Mouse (Mus musculus): ENCODE measurements around the gene Rccd1. TPM values are rescaled to one million over a fixed set of nuclear protein-coding genes. Genes with fewer than 3 reads are reported as not detected.
A peak's percentile ranks its signal among the peaks of the same experiment; 100 is the strongest.

Gene Rccd1
- total RNA-seq, 1 experiment from 2014 or later = 4.0 TPM

DNA sequence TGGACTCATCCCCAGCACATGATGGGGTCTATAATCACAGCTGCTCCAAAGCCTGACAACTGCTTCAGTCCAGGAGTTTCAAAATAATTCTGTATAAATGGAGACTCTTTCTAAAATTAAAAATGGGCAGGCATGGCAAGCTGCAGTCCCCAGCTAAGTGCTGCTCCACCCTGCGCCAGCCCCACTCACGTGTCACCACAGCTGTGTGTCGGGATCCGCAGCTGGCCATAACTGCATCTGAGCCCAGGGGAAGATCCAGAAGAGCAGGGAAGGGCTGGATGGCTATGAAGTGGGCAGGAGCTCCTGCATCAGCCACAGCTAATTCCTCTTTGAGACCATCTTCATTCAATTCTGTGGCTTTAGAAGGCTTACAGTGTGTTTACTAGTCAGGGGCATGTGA is 5.6 kb downstream of the Rccd1 start:
- ATAC-seq (replicated peaks; ENCODE audit: insufficient number of reproducible peaks, low FRiP score, low TSS enrichment, poor library complexity, severe bottlenecking) = no peak

DNA sequence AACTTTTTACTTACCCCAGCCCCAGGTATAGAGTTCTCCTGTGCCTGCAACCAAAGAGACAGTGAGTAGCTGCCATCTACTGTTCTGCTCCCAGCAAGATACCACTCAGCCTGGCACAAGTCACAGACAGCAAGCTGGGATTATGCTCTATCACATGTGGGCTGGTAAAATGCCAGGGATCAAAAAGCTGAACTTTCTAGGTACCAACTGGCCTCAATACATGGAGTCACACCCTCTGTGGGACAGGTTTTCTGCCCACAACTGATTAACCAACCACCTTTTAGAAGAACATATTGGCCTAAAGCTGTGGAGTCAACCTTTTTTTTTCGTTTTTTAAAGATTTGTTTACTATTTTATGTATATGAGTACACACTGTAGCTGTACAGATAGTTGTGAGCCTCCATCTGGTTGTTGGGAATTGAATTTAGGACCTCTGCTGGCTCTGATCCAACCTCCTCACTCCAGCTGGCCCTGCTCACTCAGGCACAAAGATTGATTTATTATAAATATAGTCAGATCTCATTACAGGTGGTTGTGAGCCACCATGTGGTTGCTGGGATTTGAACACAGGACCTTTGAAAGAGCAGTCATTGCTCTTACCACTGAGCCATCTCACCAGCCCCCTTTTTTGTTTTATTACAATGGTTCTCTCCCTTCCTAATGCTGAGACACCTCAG is 6.7 kb downstream of the Rccd1 start:
- no peak for ATAC-seq (replicated peaks; ENCODE audit: insufficient number of reproducible peaks, low FRiP score, low TSS enrichment, poor library complexity, severe bottlenecking)

DNA sequence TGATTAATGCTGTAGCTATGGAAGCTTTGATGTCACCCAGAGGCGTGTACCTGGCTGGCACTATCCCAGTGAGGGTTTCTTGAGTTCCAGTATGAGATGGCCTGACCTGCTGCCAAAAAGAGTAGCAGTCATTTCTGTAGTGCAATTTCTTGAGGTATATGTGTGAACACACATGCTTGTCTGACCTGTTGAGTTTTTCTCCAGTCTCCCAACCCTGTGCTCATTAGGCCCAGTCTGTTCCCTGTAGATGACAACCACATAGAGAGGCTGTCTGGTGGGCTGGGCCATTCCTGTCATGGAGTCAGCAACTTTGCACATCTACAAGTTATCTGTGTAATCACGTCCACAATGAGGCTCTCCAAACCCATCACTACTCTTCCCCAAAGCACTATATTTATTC is 8.5 kb downstream of the Rccd1 start:
- no peak for ATAC-seq (replicated peaks; ENCODE audit: insufficient number of reproducible peaks, low FRiP score, low TSS enrichment, poor library complexity, severe bottlenecking)

- no peak for ATAC-seq (replicated peaks; ENCODE audit: insufficient number of reproducible peaks, low FRiP score, low TSS enrichment, poor library complexity, severe bottlenecking)
Observed at GRCm38 (mm10) chr7:80310771-80311170, 13.5 kb downstream of the Rccd1 start.

DNA sequence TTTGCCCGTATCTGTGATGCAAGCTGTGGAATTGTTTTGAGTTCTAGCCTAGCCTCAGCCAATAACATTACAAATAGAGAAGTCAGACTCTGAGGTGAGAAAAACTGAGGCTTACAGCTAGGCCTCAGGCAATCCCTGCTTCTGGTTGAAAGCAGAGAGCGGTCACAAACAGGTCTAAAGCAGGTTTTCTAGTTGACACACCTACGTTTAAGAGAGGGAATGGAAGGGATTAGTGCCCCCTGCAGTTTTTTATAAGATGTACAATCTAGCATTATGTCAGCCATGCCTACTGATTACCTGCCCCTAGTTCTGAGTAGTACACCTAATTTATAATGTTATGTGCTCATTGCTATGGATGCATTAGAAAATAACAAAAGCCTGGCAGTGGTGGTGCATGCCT is 16.5 kb downstream of the Rccd1 start:
- no peak for ATAC-seq (replicated peaks; ENCODE audit: insufficient number of reproducible peaks, low FRiP score, low TSS enrichment, poor library complexity, severe bottlenecking)

DNA sequence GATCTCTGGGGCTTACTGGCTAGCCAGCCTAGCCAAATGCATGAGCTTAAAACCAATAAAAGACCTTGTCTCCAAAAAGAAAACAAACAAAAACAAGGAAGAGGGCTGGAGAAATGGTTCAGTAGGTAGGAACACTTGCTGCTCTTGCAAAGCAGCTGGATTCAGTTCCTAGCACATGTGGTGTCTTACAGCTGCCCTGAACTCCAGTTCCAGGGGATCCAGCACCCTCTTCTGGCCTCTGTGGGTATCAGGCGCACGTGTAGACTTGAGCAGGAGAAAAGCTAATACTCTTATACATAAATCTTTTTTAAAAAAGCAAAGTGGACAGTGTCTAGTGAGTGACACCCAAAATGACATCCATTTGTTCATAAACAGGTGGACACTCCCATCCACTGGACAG is 22.7 kb downstream of the Rccd1 start:
- no peak for ATAC-seq (replicated peaks; ENCODE audit: insufficient number of reproducible peaks, low FRiP score, low TSS enrichment, poor library complexity, severe bottlenecking)

DNA sequence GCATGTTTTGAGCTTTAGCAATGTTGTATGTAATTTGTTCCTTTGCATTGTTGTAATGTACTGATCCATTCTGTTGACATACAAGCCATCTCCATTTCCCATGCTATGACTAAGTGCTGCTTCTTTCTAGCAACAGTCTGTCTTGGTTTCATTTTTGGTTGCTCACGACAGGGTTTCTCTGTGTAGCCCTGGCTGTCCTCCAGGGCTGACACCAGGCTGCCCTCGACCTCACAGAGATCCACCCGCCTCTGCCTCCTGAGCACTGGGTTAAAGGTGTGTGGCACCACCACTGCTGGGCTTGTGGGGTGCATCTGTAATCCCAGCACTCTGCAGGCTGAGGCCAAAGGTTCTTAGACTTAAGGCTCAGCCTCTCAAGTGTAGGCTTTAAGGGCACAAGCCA is 24.7 kb downstream of the Rccd1 start:
- no peak for ATAC-seq (replicated peaks; ENCODE audit: insufficient number of reproducible peaks, low FRiP score, low TSS enrichment, poor library complexity, severe bottlenecking)

- ATAC-seq (replicated peaks; ENCODE audit: insufficient number of reproducible peaks, low FRiP score, low TSS enrichment, poor library complexity, severe bottlenecking) = no peak
Observed at GRCm38 (mm10) chr7:80298754-80299153, 25.5 kb downstream of the Rccd1 start.

- ATAC-seq (replicated peaks; ENCODE audit: insufficient number of reproducible peaks, low FRiP score, low TSS enrichment, poor library complexity, severe bottlenecking) = no peak
Observed at GRCm38 (mm10) chr7:80297041-80297440, 27.2 kb downstream of the Rccd1 start.

DNA sequence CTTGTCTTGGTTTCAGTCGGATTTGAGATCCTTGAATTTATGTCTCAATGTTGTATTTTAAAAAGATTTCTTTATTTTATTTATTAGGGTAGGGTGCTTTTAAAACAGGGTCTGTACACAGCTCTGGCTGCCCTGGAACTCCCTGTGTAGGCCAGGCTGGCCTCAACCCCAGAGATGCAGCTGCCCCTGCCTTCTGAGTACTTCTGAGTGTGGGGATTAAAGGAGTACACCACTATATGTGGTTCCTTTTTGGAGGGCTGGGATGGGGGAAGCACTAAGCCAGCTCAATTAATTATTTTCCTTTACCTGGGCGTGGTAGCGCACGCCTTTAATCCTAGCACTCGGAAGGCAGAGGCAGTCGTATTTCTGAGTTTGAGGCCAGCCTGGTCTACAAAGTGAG is 27.8 kb downstream of the Rccd1 start:
- ATAC-seq (replicated peaks; ENCODE audit: insufficient number of reproducible peaks, low FRiP score, low TSS enrichment, poor library complexity, severe bottlenecking) = no peak

GRCm38 (mm10) chr7:80294764-80295648 is 29.2 kb downstream of the Rccd1 start:
- no peak for ATAC-seq (replicated peaks; ENCODE audit: insufficient number of reproducible peaks, low FRiP score, low TSS enrichment, poor library complexity, severe bottlenecking)

DNA sequence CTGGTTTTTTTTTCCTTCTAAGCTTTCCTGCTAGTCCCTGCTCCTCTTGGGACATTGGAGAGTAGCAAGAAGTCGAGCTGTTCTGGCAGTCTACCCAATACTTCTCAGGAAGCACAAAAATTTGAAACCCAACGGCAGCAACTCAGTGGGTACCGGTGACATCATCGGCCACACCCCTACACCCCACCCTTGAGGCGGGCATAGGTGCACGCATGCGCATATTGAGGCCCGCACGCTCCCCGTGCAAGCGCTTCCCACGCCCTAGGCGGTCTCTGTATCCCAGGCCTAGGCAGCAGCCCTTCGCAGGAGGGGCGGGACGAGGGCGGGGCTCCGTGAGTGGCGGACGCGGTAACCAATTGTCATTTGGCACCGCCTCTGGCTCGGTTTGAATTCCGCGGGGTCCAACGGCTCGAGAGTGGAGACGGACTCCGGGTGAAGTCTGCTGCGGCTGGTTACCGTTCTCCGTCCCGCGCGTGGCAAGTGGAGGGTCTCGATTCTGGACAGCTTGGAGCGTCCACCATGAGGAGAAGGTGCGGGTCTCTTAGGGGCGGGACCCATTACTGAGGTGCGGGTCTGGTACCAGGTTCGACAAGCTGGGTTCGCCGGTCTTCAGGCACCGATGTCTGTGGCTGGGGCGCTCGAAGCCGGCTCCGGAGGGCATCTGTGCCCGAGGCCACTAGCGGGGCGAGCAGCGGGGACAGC is 30.0 kb downstream of the Rccd1 start, which contains the start of gene Prc1:
Prc1 (plus strand) TSS at position 389 of the 702 bp plus-strand sequence.
- peak; percentile 98 for ATAC-seq (replicated peaks; ENCODE audit: insufficient number of reproducible peaks, low FRiP score, low TSS enrichment, poor library complexity, severe bottlenecking)

DNA sequence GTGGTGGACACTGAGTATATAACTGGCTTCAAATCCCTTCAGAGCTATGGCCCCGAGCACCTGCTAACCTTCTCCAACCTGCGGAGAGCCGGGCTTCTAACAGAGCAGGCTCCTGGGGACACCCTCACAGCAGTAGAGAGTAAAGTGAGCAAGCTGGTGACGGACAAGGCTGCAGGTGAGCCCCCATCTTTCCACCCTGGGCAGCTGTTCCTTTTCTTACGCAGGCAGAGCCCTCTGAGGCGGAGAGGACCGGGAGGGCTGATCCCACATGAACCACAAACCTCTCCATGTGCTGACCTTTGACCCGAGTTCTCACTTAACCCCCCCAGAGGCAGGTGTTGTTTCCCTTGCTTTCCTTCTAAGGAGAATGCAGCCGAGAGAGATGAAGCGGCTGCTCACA is 36.5 kb downstream of the Rccd1 start:
- no peak for ATAC-seq (replicated peaks; ENCODE audit: insufficient number of reproducible peaks, low FRiP score, low TSS enrichment, poor library complexity, severe bottlenecking)

DNA sequence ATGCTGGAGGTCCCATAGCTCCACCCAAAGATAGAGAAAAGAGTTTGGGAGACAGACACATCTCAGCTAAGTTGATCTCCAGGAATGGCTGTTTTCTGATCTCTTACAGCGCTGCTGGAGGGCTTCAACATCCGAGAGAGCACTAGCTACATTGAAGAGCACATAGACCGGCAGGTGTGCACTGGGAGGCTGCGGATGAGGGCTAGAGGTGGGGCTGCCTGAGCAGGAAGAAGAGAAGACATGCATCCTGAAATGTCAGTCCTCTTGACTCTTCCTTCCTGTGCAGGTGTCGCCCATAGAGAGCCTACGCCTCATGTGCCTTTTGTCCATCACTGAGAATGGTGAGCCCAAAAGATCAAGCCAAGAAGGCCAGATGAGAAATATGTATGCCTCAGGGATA is 38.5 kb downstream of the Rccd1 start:
- ATAC-seq (replicated peaks; ENCODE audit: insufficient number of reproducible peaks, low FRiP score, low TSS enrichment, poor library complexity, severe bottlenecking) = no peak

GRCm38 (mm10) chr7:80284391-80284790 is 39.9 kb downstream of the Rccd1 start:
- ATAC-seq (replicated peaks; ENCODE audit: insufficient number of reproducible peaks, low FRiP score, low TSS enrichment, poor library complexity, severe bottlenecking) = no peak

DNA sequence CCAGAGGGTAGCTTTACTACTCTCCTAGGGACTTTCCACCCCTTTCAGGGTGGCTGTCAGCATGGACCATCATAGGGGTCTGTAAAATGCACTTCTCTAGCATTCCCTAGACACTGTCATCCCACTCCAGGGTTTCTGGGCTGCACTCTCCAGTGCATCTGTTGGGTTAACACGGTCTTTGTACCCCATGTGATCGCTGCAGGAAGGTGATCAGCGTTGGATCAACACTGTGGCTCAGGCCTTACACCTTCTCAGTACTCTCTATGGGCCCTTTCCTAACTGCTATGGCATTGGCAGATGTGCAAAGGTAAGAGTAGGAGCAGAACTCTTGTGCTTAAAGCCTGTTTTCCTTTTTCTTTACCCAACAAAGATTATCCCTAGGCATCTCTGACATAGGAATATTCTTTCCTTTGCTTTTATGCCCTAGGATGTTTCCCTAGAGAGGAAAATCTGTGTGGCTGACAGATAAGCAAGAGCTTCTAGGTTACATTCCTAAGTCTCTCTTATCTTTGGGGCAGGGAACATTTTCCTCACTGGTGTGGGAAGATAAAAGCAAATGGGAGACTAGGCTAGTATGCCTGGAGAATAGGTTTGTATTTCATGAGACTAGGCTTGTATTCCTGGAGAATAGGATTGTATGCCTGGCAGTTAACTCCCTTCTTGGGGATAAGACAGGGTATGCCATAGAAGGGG is 40.9 kb downstream of the Rccd1 start:
- no peak for ATAC-seq (replicated peaks; ENCODE audit: insufficient number of reproducible peaks, low FRiP score, low TSS enrichment, poor library complexity, severe bottlenecking)

DNA sequence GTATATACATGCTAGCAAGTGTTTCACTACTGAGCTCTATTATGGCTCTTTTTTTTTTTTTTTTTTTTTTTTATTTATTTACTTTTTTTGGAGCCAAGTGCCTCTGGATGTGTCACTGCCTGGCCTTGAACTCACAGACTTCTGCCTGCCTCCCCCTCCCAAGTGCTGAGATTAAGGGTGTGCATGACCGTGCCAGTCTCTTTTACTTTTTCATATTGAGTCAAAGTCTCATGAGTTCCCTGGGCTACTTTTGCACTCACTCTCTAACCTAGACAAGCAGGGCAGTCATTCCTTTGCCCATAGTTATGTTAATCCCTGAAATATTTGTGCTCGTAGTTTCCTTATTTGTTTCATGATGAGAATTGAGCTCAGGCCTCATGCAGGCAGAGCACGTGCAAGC is 42.6 kb downstream of the Rccd1 start:
- no peak for ATAC-seq (replicated peaks; ENCODE audit: insufficient number of reproducible peaks, low FRiP score, low TSS enrichment, poor library complexity, severe bottlenecking)

- ATAC-seq (replicated peaks; ENCODE audit: insufficient number of reproducible peaks, low FRiP score, low TSS enrichment, poor library complexity, severe bottlenecking) = no peak
Observed at GRCm38 (mm10) chr7:80280998-80281397, 43.3 kb downstream of the Rccd1 start.

GRCm38 (mm10) chr7:80280032-80280431 is 44.2 kb downstream of the Rccd1 start:
- no peak for ATAC-seq (replicated peaks; ENCODE audit: insufficient number of reproducible peaks, low FRiP score, low TSS enrichment, poor library complexity, severe bottlenecking)
